Mouse (Mus musculus) bone marrow macrophage, adult 2 months (primary cell): ENCODE data around the gene 4930513O06Rik.

Source experiments
- CTCF ChIP-seq: IDR thresholded peaks from 2 replicates; pipeline ENCODE4 v1.5.1; 2012; ENCODE audit warnings: low read depth, mild to moderate bottlenecking, low read length, moderate library complexity
- POLR2A ChIP-seq: IDR thresholded peaks from 2 replicates; pipeline ENCODE4 v1.6.1; 2012; ENCODE audit warnings: mild to moderate bottlenecking, low read depth, low read length, borderline replicate concordance

GRCm38 (mm10) chrX:139037666-139038065, 48.4 kb upstream of the 4930513O06Rik start:
- TF ChIP-seq CTCF (no peak), POLR2A (no peak)
